Mouse (Mus musculus) forebrain, embryonic 13.5 days (tissue): ENCODE data around the gene Zbtb9. TPM values are rescaled to one million over a fixed set of nuclear protein-coding genes. Genes with fewer than 3 reads are reported as not detected.

Experiments
- ATAC-seq: fragments of 200-750 bp; cut with Nextera tagmentation; 2 replicates; pipeline ENCODE4 v1.8.0; 2017
- H3K27ac ChIP-seq: fragments of 300-500 bp; sonication (generic); 2 replicates; pipeline ENCODE4 v1.5.1; 2015; ENCODE audit warnings: inconsistent platforms, mild to moderate bottlenecking, moderate library complexity
- H3K27me3 ChIP-seq: fragments of 300-500 bp; sonication (generic); 2 replicates; pipeline ENCODE4 v1.6.1; 2015; ENCODE audit warnings: mild to moderate bottlenecking, inconsistent platforms
- H3K36me3 ChIP-seq: fragments of 300-500 bp; sonication (generic); 2 replicates; pipeline ENCODE4 v1.6.1; 2015; ENCODE audit warnings: mild to moderate bottlenecking, inconsistent platforms; ENCODE audit not compliant: poor library complexity, severe bottlenecking
- H3K4me1 ChIP-seq: fragments of 300-500 bp; sonication (generic); 2 replicates; pipeline ENCODE4 v1.6.1; 2015; ENCODE audit warnings: inconsistent platforms
- H3K4me2 ChIP-seq: fragments of 300-500 bp; sonication (generic); 2 replicates; pipeline ENCODE4 v1.6.1; 2015; ENCODE audit warnings: inconsistent platforms, mild to moderate bottlenecking, moderate library complexity
- H3K4me3 ChIP-seq: fragments of 300-500 bp; sonication (generic); 2 replicates; pipeline ENCODE4 v1.5.1; 2015; ENCODE audit warnings: mild to moderate bottlenecking, inconsistent platforms
- H3K9ac ChIP-seq: fragments of 300-500 bp; sonication (generic); 2 replicates; pipeline ENCODE4 v1.6.1; 2015; ENCODE audit warnings: mild to moderate bottlenecking, inconsistent platforms
- H3K9me3 ChIP-seq: fragments of 300-500 bp; sonication (generic); replicated peaks from 2 replicates; pipeline ENCODE4 v1.6.1; 2016; ENCODE audit warnings: inconsistent platforms
- WGBS: fragments of 180-500 bp; shearing (Covaris S2); methylation state at CpG from one replicate; pipeline ENCODE4 v1.1.7; 2015; 5-methylcytosine and 5-hydroxymethylcytosine counted together
- polyA plus RNA-seq: library from polyadenylated mRNA; unstranded; fragments of >200 nt; fragmentation: Nextera tagmentation; extraction: Ambion mirVana; gene quantifications from 2 replicates; pipeline ENCODE4 v1.2.1, GENCODE M21; 2015

Zbtb9 gene
- polyA plus RNA-seq, 1 experiment from 2014 or later: 17.4 TPM

DNA sequence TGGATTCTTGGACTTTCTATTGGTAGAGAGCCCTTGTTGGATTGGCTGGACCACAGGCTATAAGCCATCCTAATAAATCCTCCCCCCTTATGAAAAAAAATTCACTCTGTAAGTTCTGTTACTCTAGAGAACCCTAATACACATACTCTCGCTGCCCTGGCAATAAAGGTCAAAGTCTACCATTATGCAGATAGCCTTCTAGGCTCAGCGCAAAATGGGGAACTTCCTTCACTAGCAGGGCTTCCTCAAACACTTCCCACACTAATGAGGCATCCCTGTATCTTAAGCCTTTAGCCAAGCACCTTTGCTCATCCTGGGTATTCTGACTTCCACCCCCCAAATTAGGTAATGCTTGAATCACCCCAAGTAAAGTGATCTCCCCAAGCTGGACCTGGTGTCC, 35.3 kb downstream of the Zbtb9 start:
- no peak for ATAC-seq
- Histone ChIP-seq H3K27ac (no peak overlapping the region), H3K9ac (no peak overlapping the region), H3K9me3 (no peaks in the 10 kb centered on the region), H3K36me3 (no peaks in the 10 kb centered on the region), H3K27me3 (no peaks in the 10 kb centered on the region), H3K4me3 (no peak overlapping the region), H3K4me2 (no peak overlapping the region), H3K4me1 (no peaks in the 10 kb centered on the region)
- WGBS: 87% methylated on average over 2 of the region's 2 CpGs

DNA sequence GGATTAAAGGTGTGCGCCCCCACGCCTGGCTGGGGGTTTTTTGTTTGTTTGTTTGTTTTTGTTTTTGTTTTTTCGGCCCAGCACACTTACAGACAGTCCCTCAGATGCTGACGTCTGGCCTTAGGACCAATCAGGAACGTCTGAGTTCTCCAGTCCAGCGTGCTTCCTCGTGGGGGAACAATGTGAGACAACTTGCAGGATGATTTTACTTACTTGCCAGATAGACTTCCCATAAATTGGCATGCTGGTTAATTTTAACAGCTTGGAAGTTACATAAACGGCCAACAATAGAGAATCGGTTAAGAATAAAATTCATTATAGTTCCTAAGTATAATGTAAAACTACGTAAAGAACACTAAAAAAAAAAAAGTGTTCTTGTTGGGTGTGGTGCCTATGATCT, 38.2 kb downstream of the Zbtb9 start:
- H3K4me1 ChIP-seq: no peaks in the 10 kb centered on the region
- no peaks in the 10 kb centered on the region for H3K27me3 ChIP-seq
- H3K27ac ChIP-seq: no peak overlapping the region
- ATAC-seq: no peak
- H3K4me3 ChIP-seq: no peak overlapping the region
- WGBS: 88% methylated on average over 10 of the region's 10 CpGs
- H3K4me2 ChIP-seq: no peak overlapping the region
- H3K9me3 ChIP-seq: no peaks in the 10 kb centered on the region
- no peaks in the 10 kb centered on the region for H3K36me3 ChIP-seq
- no peak overlapping the region for H3K9ac ChIP-seq

DNA sequence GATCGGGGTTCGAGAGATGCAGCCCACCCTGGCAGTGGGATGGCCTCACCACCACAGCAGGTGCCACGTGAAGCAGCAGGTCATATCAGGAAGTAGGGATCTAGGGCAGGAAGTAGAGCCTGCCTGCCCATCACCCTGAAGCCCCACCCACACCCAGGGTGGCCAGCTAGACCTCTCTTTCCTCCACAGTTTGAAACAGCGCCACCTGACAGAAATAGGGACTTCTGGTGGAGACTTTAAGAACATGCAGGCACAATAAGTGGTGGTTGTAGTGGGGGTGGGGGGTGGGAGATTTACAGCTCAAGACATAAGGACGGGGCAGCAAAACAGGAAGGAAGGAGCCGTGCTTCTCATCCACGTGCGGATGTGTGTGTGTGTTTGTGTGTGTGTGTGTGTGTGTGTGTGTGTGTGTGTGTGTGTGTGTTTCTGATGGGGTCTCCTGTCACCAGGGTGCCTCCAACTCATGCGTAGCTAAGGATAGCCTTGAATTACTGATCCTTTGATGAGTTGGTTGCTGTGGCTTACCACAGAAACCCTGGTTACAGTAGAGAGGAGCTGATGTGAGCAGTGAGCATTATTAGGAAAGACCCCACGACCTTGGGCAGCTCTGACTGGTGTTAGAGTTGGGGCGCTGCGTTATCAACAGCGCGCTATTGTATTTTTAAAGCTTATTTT, 39.2 kb downstream of the Zbtb9 start:
- WGBS: 69% methylated on average over 13 of the region's 14 CpGs
- H3K4me2 ChIP-seq: no peak overlapping the region
- H3K27ac ChIP-seq: no peak overlapping the region
- no peak for ATAC-seq
- H3K4me3 ChIP-seq: no peak overlapping the region
- no peak overlapping the region for H3K9ac ChIP-seq
- H3K27me3 ChIP-seq: no peaks in the 10 kb centered on the region
- H3K36me3 ChIP-seq: no peaks in the 10 kb centered on the region
- no peaks in the 10 kb centered on the region for H3K9me3 ChIP-seq
- no peaks in the 10 kb centered on the region for H3K4me1 ChIP-seq

DNA sequence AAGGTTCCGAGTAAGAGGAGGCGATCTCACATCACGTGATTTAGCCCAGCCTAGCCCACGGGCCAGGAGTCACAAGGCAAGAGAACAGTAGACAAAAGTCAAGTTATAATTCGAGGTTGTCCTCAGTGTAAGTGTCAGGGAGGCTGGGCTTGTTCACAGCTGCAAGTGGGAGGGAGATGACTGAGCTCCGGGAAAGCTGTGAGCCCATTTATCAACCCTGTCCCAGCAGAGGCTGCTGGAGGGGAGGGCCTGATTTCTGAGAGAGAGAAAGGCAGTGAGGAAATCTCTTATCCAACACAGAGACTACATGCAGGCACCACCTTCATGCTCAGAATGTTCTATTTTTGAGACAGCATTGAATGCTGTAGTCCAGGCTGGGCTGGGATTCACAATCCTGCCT, 39.9 kb downstream of the Zbtb9 start:
- no peak for ATAC-seq
- WGBS: 55% methylated on average over 6 of the region's 6 CpGs
- H3K27me3 ChIP-seq: no peaks in the 10 kb centered on the region
- no peak overlapping the region for H3K4me3 ChIP-seq
- 0 out of 2 replicates have a peak, but pooled peaks cover 3% of the 10 kb centered on the region for H3K4me1 ChIP-seq
- H3K36me3 ChIP-seq: no peaks in the 10 kb centered on the region
- H3K9ac ChIP-seq: no peak overlapping the region
- no peak overlapping the region for H3K4me2 ChIP-seq
- H3K27ac ChIP-seq: no peak overlapping the region
- H3K9me3 ChIP-seq: no peaks in the 10 kb centered on the region

DNA sequence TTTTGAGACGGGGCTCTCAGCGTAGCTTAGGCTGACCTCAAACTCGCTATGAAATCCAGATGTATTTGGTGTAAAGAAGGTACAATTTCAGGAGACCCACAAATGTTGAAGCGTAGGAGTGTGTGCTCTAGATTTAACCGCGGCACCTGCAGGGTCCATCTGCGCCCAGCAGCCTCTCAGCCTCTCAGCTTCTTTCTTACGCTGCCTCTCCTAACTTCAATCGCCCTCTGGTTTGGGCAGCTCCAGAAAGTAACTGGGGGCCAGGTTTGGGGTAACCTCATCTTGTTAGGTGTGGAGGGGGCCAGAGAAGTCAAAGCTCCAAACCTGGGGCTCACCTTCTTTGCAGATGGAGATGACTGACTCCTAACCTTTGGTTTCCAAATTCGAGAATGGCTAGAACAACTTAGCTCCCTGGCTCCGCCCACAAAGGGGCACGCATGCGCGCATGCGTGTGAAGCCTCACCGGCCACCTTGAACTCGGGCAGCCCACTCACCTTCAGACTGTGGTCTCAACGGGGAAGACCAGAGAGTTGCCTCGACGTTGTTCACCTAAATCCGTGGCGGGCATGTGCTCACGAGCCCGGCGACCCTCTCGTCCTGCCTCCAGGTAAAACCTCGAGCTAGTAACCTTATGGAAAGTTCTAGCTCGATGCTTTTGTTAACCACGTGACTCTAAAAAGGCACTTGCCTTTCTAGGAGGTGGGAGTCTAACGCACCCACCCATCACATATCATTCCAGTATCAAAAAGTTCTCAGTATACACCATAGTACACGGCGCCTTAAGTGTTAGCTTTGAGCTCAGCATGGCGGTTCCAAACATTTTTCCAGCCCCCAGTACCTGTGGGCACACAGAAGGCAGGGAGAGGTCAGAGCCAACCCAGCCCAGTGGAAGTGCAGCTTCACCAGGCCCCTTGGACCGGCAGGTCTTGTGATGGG, 44.9 kb downstream of the Zbtb9 start:
- peaks cover 34% of the 10 kb centered on the region for H3K36me3 ChIP-seq
- peaks cover 11% of the 10 kb centered on the region for H3K4me1 ChIP-seq
- peak overlapping the region; percentile 55 for H3K9ac ChIP-seq
- no peaks in the 10 kb centered on the region for H3K27me3 ChIP-seq
- H3K4me2 ChIP-seq: peak overlapping the region; percentile 67
- H3K27ac ChIP-seq: no peak overlapping the region
- no peaks in the 10 kb centered on the region for H3K9me3 ChIP-seq
- 8% methylated on average over 34 of the region's 34 CpGs for WGBS
- peak; percentile 76 for ATAC-seq
- peak overlapping the region; percentile 44 for H3K4me3 ChIP-seq

DNA sequence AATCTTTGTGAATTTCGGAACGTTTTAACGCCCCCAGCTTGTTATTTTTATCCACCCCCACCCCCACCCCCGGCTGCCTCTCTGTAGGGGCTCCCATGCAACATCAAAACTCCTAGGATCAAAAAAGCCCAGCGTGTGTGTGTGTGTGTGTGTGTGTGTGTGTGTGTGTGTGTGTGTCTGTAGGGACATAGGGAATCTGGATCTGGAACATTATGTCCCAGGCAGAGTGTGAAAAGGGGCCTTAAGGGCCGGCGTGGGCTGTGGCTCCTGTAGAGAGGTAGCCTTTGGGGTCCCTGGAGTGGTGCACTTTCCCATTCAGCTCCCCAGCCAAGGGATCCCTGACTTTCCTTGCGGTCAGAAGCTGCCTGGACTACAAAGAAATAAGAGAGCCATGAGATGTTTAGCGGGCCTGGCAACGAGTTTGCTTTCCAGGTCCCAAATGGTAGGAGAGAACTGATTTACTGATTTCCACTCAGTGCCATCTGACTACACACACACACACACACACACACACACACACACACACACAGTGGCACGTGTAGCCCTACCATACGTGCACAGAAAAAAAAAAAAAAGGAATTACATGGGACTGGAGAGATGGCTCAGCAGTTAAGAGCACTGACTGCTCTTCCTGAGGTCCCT, 45.7 kb downstream of the Zbtb9 start:
- H3K4me1 ChIP-seq: peaks cover 11% of the 10 kb centered on the region
- ATAC-seq: no peak
- no peaks in the 10 kb centered on the region for H3K9me3 ChIP-seq
- H3K27me3 ChIP-seq: no peaks in the 10 kb centered on the region
- no peak overlapping the region for H3K27ac ChIP-seq
- H3K36me3 ChIP-seq: peaks cover 40% of the 10 kb centered on the region
- 40% methylated on average over 12 of the region's 12 CpGs for WGBS
- peak overlapping the region; percentile 44 for H3K4me3 ChIP-seq
- peak overlapping the region; percentile 67 for H3K4me2 ChIP-seq
- H3K9ac ChIP-seq: no peak overlapping the region

DNA sequence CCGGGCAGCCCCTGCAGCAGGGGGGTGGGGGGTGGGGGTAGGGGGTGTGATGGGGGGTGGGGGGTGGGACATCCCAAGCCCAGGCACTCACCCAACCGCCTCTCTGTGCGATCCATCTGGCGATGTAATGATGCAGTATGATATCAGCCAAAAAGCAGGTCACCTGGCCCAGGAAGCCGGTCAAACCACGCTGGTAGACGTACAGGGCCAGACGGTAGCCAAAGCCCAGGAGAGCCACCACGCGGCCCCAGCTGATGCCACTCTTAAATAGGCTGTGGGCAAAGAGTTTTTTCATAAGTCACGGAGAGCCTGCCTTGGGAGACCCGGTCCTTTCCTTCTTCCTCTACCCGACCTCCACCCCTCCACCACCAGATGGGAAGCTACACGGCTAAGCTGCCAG, 48.1 kb downstream of the Zbtb9 start:
- H3K4me3 ChIP-seq: no peak overlapping the region
- no peaks in the 10 kb centered on the region for H3K27me3 ChIP-seq
- ATAC-seq: no peak
- H3K36me3 ChIP-seq: peaks cover 61% of the 10 kb centered on the region
- H3K9ac ChIP-seq: no peak overlapping the region
- no peak overlapping the region for H3K4me2 ChIP-seq
- H3K4me1 ChIP-seq: peaks cover 11% of the 10 kb centered on the region
- 90% methylated on average over 13 of the region's 14 CpGs for WGBS
- no peak overlapping the region for H3K27ac ChIP-seq
- H3K9me3 ChIP-seq: no peaks in the 10 kb centered on the region

DNA sequence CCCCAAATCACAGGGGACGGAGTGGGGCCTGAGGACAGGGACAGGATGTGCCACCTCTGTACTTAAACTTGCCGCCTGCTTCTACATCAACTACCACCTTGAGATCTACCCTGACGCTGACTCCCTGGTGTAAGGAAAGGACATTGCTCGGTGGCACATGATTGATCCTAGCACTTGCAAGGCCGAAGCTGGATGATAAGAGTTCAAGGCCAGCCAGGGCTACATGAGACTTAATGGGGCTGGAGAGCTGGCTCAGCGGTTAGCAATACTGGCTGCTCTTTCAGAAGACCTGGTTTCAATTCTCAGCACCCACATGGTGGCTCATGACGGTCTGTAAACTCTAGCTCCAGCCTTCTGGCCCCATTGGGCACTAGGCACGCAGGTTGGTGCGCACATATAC, 48.8 kb downstream of the Zbtb9 start:
- Histone ChIP-seq H3K27ac (no peak overlapping the region), H3K9me3 (no peaks in the 10 kb centered on the region), H3K36me3 (peaks cover 62% of the 10 kb centered on the region), H3K4me3 (no peak overlapping the region), H3K9ac (no peak overlapping the region), H3K27me3 (no peaks in the 10 kb centered on the region), H3K4me2 (no peak overlapping the region), H3K4me1 (peaks cover 11% of the 10 kb centered on the region)
- no peak for ATAC-seq
- 95% methylated on average over 9 of the region's 9 CpGs for WGBS

DNA sequence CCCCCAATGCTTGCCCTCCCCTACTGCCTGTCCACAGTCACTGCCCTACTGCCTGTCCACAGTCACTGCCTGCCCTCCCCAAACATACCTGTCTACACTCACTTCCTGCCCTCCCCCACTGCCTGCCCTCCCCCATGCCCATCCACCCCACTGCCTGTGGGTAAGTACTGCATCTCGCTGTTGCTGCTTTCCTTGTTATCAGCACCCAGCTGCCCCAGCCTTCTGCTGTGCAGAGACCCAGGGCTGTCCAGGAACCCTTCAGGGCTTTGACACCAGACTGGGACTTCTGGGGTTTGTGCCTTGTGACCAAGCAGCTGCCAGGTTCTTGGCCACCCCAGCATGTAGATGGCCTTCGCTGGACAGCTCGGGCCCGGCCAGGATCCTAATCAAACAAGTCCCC, 50.4 kb downstream of the Zbtb9 start:
- no peak overlapping the region for H3K9ac ChIP-seq
- H3K27ac ChIP-seq: no peak overlapping the region
- H3K4me1 ChIP-seq: peaks cover 20% of the 10 kb centered on the region
- H3K27me3 ChIP-seq: no peaks in the 10 kb centered on the region
- ATAC-seq: no peak
- H3K4me3 ChIP-seq: no peak overlapping the region
- no peaks in the 10 kb centered on the region for H3K9me3 ChIP-seq
- 89% methylated on average over 4 of the region's 4 CpGs for WGBS
- no peak overlapping the region for H3K4me2 ChIP-seq
- peaks cover 62% of the 10 kb centered on the region for H3K36me3 ChIP-seq

DNA sequence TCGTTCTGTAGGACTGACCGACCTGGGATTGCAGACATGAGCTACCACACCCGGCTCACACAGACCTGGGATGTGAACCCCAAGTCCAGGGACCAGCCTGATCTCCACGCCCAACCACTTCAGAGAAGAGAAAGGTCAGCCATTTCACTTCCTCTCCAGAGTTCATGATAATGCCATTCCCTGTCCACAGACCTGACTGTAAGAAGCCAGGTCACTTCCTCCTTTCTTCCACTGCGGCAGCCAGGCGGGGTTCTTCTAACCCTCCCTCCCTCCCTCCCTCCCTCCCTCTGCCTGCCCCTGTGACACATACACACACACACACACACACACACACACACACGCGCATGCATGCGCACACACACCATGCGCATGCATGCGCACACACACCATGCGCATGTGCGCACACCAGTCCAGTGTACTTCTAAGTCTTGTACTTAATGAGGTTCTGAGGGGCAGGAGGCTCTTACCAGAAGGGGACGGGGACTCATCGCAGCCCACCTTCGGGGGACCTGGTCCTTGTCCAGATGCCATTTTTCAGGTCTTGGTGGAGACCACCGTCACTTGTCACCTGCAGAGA, 52.4 kb downstream of the Zbtb9 start:
- no peak for ATAC-seq
- H3K4me3 ChIP-seq: no peak overlapping the region
- peaks cover 19% of the 10 kb centered on the region for H3K4me1 ChIP-seq
- no peak overlapping the region for H3K4me2 ChIP-seq
- WGBS: 94% methylated on average over 17 of the region's 17 CpGs
- no peaks in the 10 kb centered on the region for H3K9me3 ChIP-seq
- H3K27me3 ChIP-seq: no peaks in the 10 kb centered on the region
- H3K27ac ChIP-seq: no peak overlapping the region
- peaks cover 51% of the 10 kb centered on the region for H3K36me3 ChIP-seq
- no peak overlapping the region for H3K9ac ChIP-seq

DNA sequence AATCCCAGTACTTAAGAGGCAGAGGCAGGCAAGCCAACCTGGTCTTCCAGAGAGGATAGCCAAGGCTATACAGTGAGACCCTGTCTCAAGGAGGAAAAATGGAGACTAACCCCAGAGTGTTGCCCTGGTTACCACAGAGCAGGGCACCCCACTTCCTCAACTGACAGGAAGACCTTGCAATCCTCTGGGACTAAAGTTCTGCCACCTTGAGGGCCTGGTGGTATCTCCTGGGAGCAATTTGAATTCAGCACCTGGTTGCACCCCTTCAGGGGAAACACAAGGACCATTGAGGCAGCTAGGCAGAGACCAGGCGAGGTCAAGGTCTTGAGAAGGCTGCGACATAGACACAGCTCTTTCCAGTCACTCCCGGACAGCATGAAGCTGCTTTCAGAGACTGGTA, 53.0 kb downstream of the Zbtb9 start:
- Histone ChIP-seq H3K36me3 (peaks cover 46% of the 10 kb centered on the region), H3K27me3 (no peaks in the 10 kb centered on the region), H3K4me2 (no peak overlapping the region), H3K9me3 (no peaks in the 10 kb centered on the region), H3K4me1 (peaks cover 19% of the 10 kb centered on the region), H3K9ac (no peak overlapping the region), H3K4me3 (no peak overlapping the region), H3K27ac (no peak overlapping the region)
- WGBS: 96% methylated on average over 3 of the region's 3 CpGs
- ATAC-seq: no peak
